25 mouse cellular contexts compared by ENCODE assay signal in genomic region chr7:78940971-78941370, GRCm38 (mm10). TPM values are rescaled to one million over a fixed set of nuclear protein-coding genes. Genes with fewer than 3 reads are reported as not detected.
DNase-seq lines count a peak whose midpoint lies in the region; ATAC-seq lines count a peak whose summit lies in the region.
"Had no signal": no experiment of that assay in that cellular context is flagged by ENCODE, and none has a peak within 500 bp of the region (broad histone marks: within the 10 kb centered on the region; RNA-seq: fewer than 3 reads in every experiment).

No protein-coding gene starts in this region.

- H3K9me3 ChIP-seq in liver, embryonic 15.5 days (replicated peaks) = no peaks in the 10 kb centered on the region
- H3K9me3 ChIP-seq: embryonic facial prominence, embryonic 15.5 days; forebrain, embryonic 10.5 days; heart, embryonic 15.5 days; hindbrain, embryonic 15.5 days; intestine, embryonic 15.5 days; limb, embryonic 15.5 days; neural tube, embryonic 12.5 days had no signal

- DNase-seq in liver = no peak
- DNase-seq in spleen, postnatal 36 days (ENCODE audit: low spot score in 2 of 2) = peak; percentile 54 to 70
- no peak for DNase-seq in retina, embryonic 14.5 days (ENCODE audit: low spot score)
- DNase-seq: cerebellum, adult 9-10 months; forebrain, postnatal 0 days; gastrocnemius, postnatal 25 days; heart, postnatal 4 days; kidney, adult 8-10 months; kidney, postnatal 10 days; left cerebral cortex, postnatal 4 days; midbrain, embryonic 14.5 days; right cerebral cortex, adult 18-20 months; right cerebral cortex, postnatal 4 days had no signal

- no peak overlapping the region for H3K4me2 ChIP-seq in liver, embryonic 15.5 days
- H3K4me2 ChIP-seq: embryonic facial prominence, embryonic 15.5 days; heart, embryonic 15.5 days; hindbrain, embryonic 15.5 days; intestine, embryonic 15.5 days; limb, embryonic 15.5 days; neural tube, embryonic 12.5 days had no signal

- no peaks in the 10 kb centered on the region for H3K36me3 ChIP-seq in liver, embryonic 15.5 days (replicated peaks)
- H3K36me3 ChIP-seq: embryonic facial prominence, embryonic 15.5 days; forebrain, embryonic 10.5 days; heart, embryonic 15.5 days; hindbrain, embryonic 15.5 days; intestine, embryonic 15.5 days; limb, embryonic 15.5 days; neural tube, embryonic 12.5 days had no signal

- 19% methylated on average over 3 of the region's 3 CpGs for WGBS in liver, embryonic 15.5 days (ENCODE audit: insufficient replicate concordance)

- H3K27ac ChIP-seq in liver, embryonic 15.5 days (replicated peaks) = no peak overlapping the region
- H3K27ac ChIP-seq: embryonic facial prominence, embryonic 15.5 days; forebrain, embryonic 10.5 days; heart, embryonic 15.5 days; hindbrain, embryonic 15.5 days; intestine, embryonic 15.5 days; limb, embryonic 15.5 days; neural tube, embryonic 12.5 days had no signal

- ATAC-seq in liver, embryonic 15.5 days (ENCODE audit: insufficient read depth) = peak; percentile 72
- peak; percentile 68 for ATAC-seq in common myeloid progenitor, adult 5-6 weeks (replicated peaks; ENCODE audit: low read depth, poor library complexity, severe bottlenecking)
- ATAC-seq in megakaryocyte, adult 5-6 weeks (ENCODE audit: poor library complexity, severe bottlenecking) = peak; percentile 45; the same call in 1 of the 2 replicates
- ATAC-seq in granulocyte monocyte progenitor cell, adult 5-6 weeks (replicated peaks; ENCODE audit: poor library complexity, severe bottlenecking) = no peak
- ATAC-seq: forebrain, postnatal 0 days; intestine, embryonic 15.5 days; Patski had no signal

- H3K4me1 ChIP-seq in liver, embryonic 15.5 days (replicated peaks) = no peaks in the 10 kb centered on the region
- H3K4me1 ChIP-seq: embryonic facial prominence, embryonic 15.5 days; forebrain, embryonic 10.5 days; heart, embryonic 15.5 days; hindbrain, embryonic 15.5 days; intestine, embryonic 15.5 days; neural tube, embryonic 12.5 days had no signal

- no peak overlapping the region for H3K9ac ChIP-seq in liver, embryonic 15.5 days
- H3K9ac ChIP-seq: embryonic facial prominence, embryonic 15.5 days; forebrain, postnatal 0 days; heart, embryonic 15.5 days; hindbrain, embryonic 15.5 days; intestine, embryonic 15.5 days; limb, embryonic 15.5 days; neural tube, embryonic 12.5 days had no signal

- 0 out of 2 replicates have a peak, but pooled peaks cover 7% of the 10 kb centered on the region for H3K27me3 ChIP-seq in liver, embryonic 15.5 days
- H3K27me3 ChIP-seq: embryonic facial prominence, embryonic 15.5 days; heart, embryonic 15.5 days; hindbrain, embryonic 15.5 days; intestine, embryonic 15.5 days; limb, embryonic 15.5 days; neural tube, embryonic 12.5 days had no signal

- H3K4me3 ChIP-seq in liver, embryonic 15.5 days (replicated peaks) = no peak overlapping the region
- H3K4me3 ChIP-seq: embryonic facial prominence, embryonic 15.5 days; forebrain, embryonic 10.5 days; heart, embryonic 15.5 days; hindbrain, embryonic 15.5 days; intestine, embryonic 15.5 days; limb, embryonic 15.5 days; neural tube, embryonic 12.5 days had no signal

RNA-seq across cellular contexts. Expression of gene Isg20, which starts 27.7 kb away (rescaled TPM):
- polyA plus RNA-seq in liver, embryonic 15.5 days (2015; fragmentation: Nextera tagmentation; extraction: Ambion mirVana) = 94.6 and 121 TPM in 2 replicates
- 27.0 and 29.5 TPM in 2 replicates for total RNA-seq in common myeloid progenitor, adult 5-6 weeks (2017)
- 25.8 and 30.9 TPM in 2 replicates for total RNA-seq in megakaryocyte, adult 5-6 weeks (2015)
- total RNA-seq in megakaryocyte, adult 5-6 weeks (2017) = 10.6 and 12.1 TPM in 2 replicates
- total RNA-seq in granulocyte monocyte progenitor cell, adult 5-6 weeks (2014; fragmentation: Nextera tagmentation) = 7.0 and 10.9 TPM in 2 replicates
- total RNA-seq in granulocyte monocyte progenitor cell, adult 5-6 weeks (2017) = 3.8 and 10.4 TPM in 2 replicates

RNA-seq across cellular contexts. Expression of gene Aen, which starts 45.3 kb away (rescaled TPM):
- polyA plus RNA-seq in liver, embryonic 15.5 days (2015; fragmentation: Nextera tagmentation; extraction: Ambion mirVana) = 15.9 and 19.3 TPM in 2 replicates
- total RNA-seq in common myeloid progenitor, adult 5-6 weeks (2017) = 28.7 and 48.2 TPM in 2 replicates
- 3.9 and 5.6 TPM in 2 replicates for total RNA-seq in megakaryocyte, adult 5-6 weeks (2015)
- total RNA-seq in megakaryocyte, adult 5-6 weeks (2017) = 13.2 and 18.4 TPM in 2 replicates
- 29.4 and 44.3 TPM in 2 replicates for total RNA-seq in granulocyte monocyte progenitor cell, adult 5-6 weeks (2014; fragmentation: Nextera tagmentation)
- total RNA-seq in granulocyte monocyte progenitor cell, adult 5-6 weeks (2017) = 32.9 and 35.2 TPM in 2 replicates

Comparison
In these comparisons a context has a peak if more than half of its experiments do, and no peak if none do; other contexts are left out.
1. DNase-seq: peak in spleen, postnatal 36 days (2 of 2); none in liver (single experiment) and retina, embryonic 14.5 days (single experiment).